Mouse (Mus musculus) forebrain, postnatal 0 days (tissue): ENCODE data around the gene Rhbdd3. TPM values are rescaled to one million over a fixed set of nuclear protein-coding genes. Genes with fewer than 3 reads are reported as not detected.
"Not testable (repeated sequence)": the region's sequence is repeated elsewhere in the genome, so short reads cannot be mapped to it uniquely, and the experiment has no call there.

ENCODE experiments used
- ATAC-seq: fragments of 200-750 bp; cut with Nextera tagmentation; 2 replicates; pipeline ENCODE4 v1.8.0; 2017; ENCODE audit warnings: mild to moderate bottlenecking, moderate library complexity
- DNase-seq: peaks from one replicate; pipeline ENCODE4 v3.0.0-alpha.2; 2015
- H3K27ac ChIP-seq: fragments of 300-500 bp; sonication (generic); 2 replicates; pipeline ENCODE4 v1.5.1; 2014; ENCODE audit warnings: low read depth, mild to moderate bottlenecking, antibody characterized with exemption, low read length, moderate library complexity, mixed read lengths
- H3K27me3 ChIP-seq: fragments of 300-500 bp; sonication (generic); 2 replicates; pipeline ENCODE4 v1.6.1; 2014; ENCODE audit warnings: mild to moderate bottlenecking, low read length, mixed read lengths; ENCODE audit not compliant: insufficient read depth
- H3K36me3 ChIP-seq: fragments of 300-500 bp; sonication (generic); 2 replicates; pipeline ENCODE4 v1.6.1; 2014; ENCODE audit warnings: mild to moderate bottlenecking, moderate library complexity; ENCODE audit not compliant: insufficient read depth
- H3K4me1 ChIP-seq: fragments of 300-500 bp; sonication (generic); 2 replicates; pipeline ENCODE4 v1.6.1; 2014; ENCODE audit warnings: antibody characterized with exemption; ENCODE audit not compliant: insufficient read depth
- H3K4me2 ChIP-seq: fragments of 300-500 bp; sonication (generic); 2 replicates; pipeline ENCODE4 v1.6.1; 2014; ENCODE audit warnings: low read depth, mild to moderate bottlenecking, moderate library complexity
- H3K4me3 ChIP-seq: fragments of 300-500 bp; sonication (generic); 2 replicates; pipeline ENCODE4 v1.5.1; 2014; ENCODE audit warnings: low read depth, low read length, mixed read lengths
- H3K9ac ChIP-seq: fragments of 300-500 bp; sonication (generic); 2 replicates; pipeline ENCODE4 v1.6.1; 2014; ENCODE audit warnings: mild to moderate bottlenecking
- H3K9me3 ChIP-seq: fragments of 300-500 bp; sonication (generic); 2 replicates; pipeline ENCODE4 v1.6.1; 2016; ENCODE audit warnings: low read length
- CTCF ChIP-seq: sonication (generic); IDR thresholded peaks from 2 replicates; pipeline ENCODE4 v1.5.1; 2016; ENCODE audit warnings: antibody characterized with exemption, control low read depth, low read depth
- WGBS: fragments of 180-500 bp; shearing (Covaris S2); extraction: QIAGEN DNeasy Blood & Tissue Kit; methylation state at CpG from one replicate; pipeline ENCODE4 v1.1.7; 2014; 5-methylcytosine and 5-hydroxymethylcytosine counted together
- polyA plus RNA-seq: library from polyadenylated mRNA; unstranded; fragments of >200 nt; fragmentation: Nextera tagmentation; extraction: Ambion mirVana; gene quantifications from 2 replicates; pipeline ENCODE4 v1.2.1, GENCODE M21; 2015
- total RNA-seq: library from RNA; depleted of rRNA; stranded (reverse); fragments of >200 nt; gene quantifications from 2 replicates; pipeline ENCODE4 v1.2.3, GENCODE M21; 2014

Rhbdd3 gene
- total and polyA plus RNA-seq, 2 experiments from 2014 or later, result 31.0 to 36.6 TPM

- Histone ChIP-seq H3K9ac (no peak overlapping the region), H3K4me1 (peaks cover 13% of the 10 kb centered on the region), H3K4me3 (no peak overlapping the region), H3K27me3 (peaks cover 6% of the 10 kb centered on the region; the same call in 1 of the 2 replicates), H3K36me3 (peaks cover 38% of the 10 kb centered on the region), H3K9me3 (no peaks in the 10 kb centered on the region), H3K27ac (no peak overlapping the region), H3K4me2 (no peak overlapping the region)
- no peak for ATAC-seq
- TF ChIP-seq CTCF, result no peak
- no peak for DNase-seq
Measured at GRCm38 (mm10) chr11:5067063-5067462, 31.7 kb upstream of the Rhbdd3 start.

- DNase-seq (no peak), ATAC-seq (no peak)
- H3K9ac ChIP-seq, result no peak overlapping the region
- H3K27me3 ChIP-seq, result no peaks in the 10 kb centered on the region
- H3K36me3 ChIP-seq, result peaks cover 51% of the 10 kb centered on the region
- H3K4me2 ChIP-seq, result no peak overlapping the region
- peaks cover 9% of the 10 kb centered on the region; the same call in 1 of the 2 replicates for H3K4me1 ChIP-seq
- no peak overlapping the region for H3K4me3 ChIP-seq
- H3K27ac ChIP-seq, result no peak overlapping the region
- no peaks in the 10 kb centered on the region for H3K9me3 ChIP-seq
- WGBS, result 83% methylated on average over 9 of the region's 9 CpGs
- TF ChIP-seq CTCF, result no peak
Measured at GRCm38 (mm10) chr11:5068126-5068971, 30.4 kb upstream of the Rhbdd3 start.

GRCm38 (mm10) chr11:5074882-5075281, 23.8 kb upstream of the Rhbdd3 start:
- Histone ChIP-seq H3K27me3 (no peaks in the 10 kb centered on the region), H3K4me1 (no peaks in the 10 kb centered on the region), H3K4me3 (no peak overlapping the region), H3K27ac (no peak overlapping the region), H3K36me3 (peaks cover 59% of the 10 kb centered on the region), H3K9ac (no peak overlapping the region), H3K9me3 (no peaks in the 10 kb centered on the region), H3K4me2 (no peak overlapping the region)
- ATAC-seq (peak; percentile 66; the same call in 1 of the 2 replicates), DNase-seq (peak; percentile 52)
- WGBS, result 65% methylated on average over 4 of the region's 4 CpGs
- TF ChIP-seq CTCF, result peak; percentile 64

- peak; percentile 28 for TF ChIP-seq CTCF
- Histone ChIP-seq H3K4me1 (no peaks in the 10 kb centered on the region), H3K9me3 (no peaks in the 10 kb centered on the region), H3K4me3 (no peak overlapping the region), H3K27ac (no peak overlapping the region), H3K27me3 (no peaks in the 10 kb centered on the region), H3K4me2 (no peak overlapping the region), H3K9ac (no peak overlapping the region), H3K36me3 (peaks cover 58% of the 10 kb centered on the region)
- DNase-seq (no peak), ATAC-seq (no peak)
Measured at GRCm38 (mm10) chr11:5075760-5076159, 23.0 kb upstream of the Rhbdd3 start.

GRCm38 (mm10) chr11:5076843-5077242, 21.9 kb upstream of the Rhbdd3 start:
- not testable (repeated sequence) for H3K4me2 ChIP-seq, H3K9ac ChIP-seq, H3K4me3 ChIP-seq, DNase-seq, H3K4me1 ChIP-seq, H3K27me3 ChIP-seq, H3K27ac ChIP-seq, ATAC-seq, H3K9me3 ChIP-seq
- WGBS, result 92% methylated on average over 4 of the region's 5 CpGs
- H3K36me3 ChIP-seq, result peaks cover 52% of the 10 kb centered on the region

GRCm38 (mm10) chr11:5089147-5089546, 9.6 kb upstream of the Rhbdd3 start:
- Histone ChIP-seq H3K36me3 (peaks cover 67% of the 10 kb centered on the region), H3K9ac (no peak overlapping the region), H3K4me2 (no peak overlapping the region), H3K9me3 (no peaks in the 10 kb centered on the region), H3K4me3 (no peak overlapping the region), H3K4me1 (no peaks in the 10 kb centered on the region), H3K27me3 (no peaks in the 10 kb centered on the region), H3K27ac (no peak overlapping the region)
- no peak for TF ChIP-seq CTCF
- DNase-seq, result no peak
- WGBS, result 97% methylated on average over 1 of the region's 1 CpGs
- no peak for ATAC-seq

- no peak overlapping the region for H3K4me3 ChIP-seq
- H3K4me2 ChIP-seq, result no peak overlapping the region
- ATAC-seq (peak; percentile 54; the same call in 1 of the 2 replicates), DNase-seq (no peak)
- no peaks in the 10 kb centered on the region for H3K27me3 ChIP-seq
- peaks cover 43% of the 10 kb centered on the region for H3K36me3 ChIP-seq
- H3K27ac ChIP-seq, result no peak overlapping the region
- H3K9me3 ChIP-seq, result no peaks in the 10 kb centered on the region
- H3K4me1 ChIP-seq, result peaks cover 3% of the 10 kb centered on the region; the same call in 1 of the 2 replicates
- WGBS, result 36% methylated on average over 2 of the region's 2 CpGs
- no peak overlapping the region for H3K9ac ChIP-seq
- TF ChIP-seq CTCF, result peak; percentile 49
Measured at GRCm38 (mm10) chr11:5091706-5092105, 7.0 kb upstream of the Rhbdd3 start.
